Mouse (Mus musculus) midbrain, embryonic 14.5 days (tissue): ENCODE measurements around the gene Tll1. TPM values are rescaled to one million over a fixed set of nuclear protein-coding genes. Genes with fewer than 3 reads are reported as not detected.

ENCODE experiments used
- ATAC-seq: fragments of 200-750 bp; cut with Nextera tagmentation; 2 replicates; pipeline ENCODE4 v1.8.0; 2017; ENCODE audit warnings: moderate number of reproducible peaks, moderate library complexity; ENCODE audit not compliant: low FRiP score, low TSS enrichment
- DNase-seq: peaks from one replicate; pipeline ENCODE4 v3.0.0-alpha.2; 2015
- H3K27ac ChIP-seq: fragments of 300-500 bp; sonication (generic); replicated peaks from 2 replicates; pipeline ENCODE4 v1.5.1; 2014; ENCODE audit warnings: mild to moderate bottlenecking, low read depth, low read length, moderate library complexity
- H3K27me3 ChIP-seq: fragments of 300-500 bp; sonication (generic); 2 replicates; pipeline ENCODE4 v1.6.1; 2014; ENCODE audit warnings: low read length, control low read depth, mixed read lengths; ENCODE audit not compliant: control insufficient read depth, insufficient read depth
- H3K36me3 ChIP-seq: fragments of 300-500 bp; sonication (generic); 2 replicates; pipeline ENCODE4 v1.6.1; 2014; ENCODE audit warnings: low read length, control low read depth; ENCODE audit not compliant: control insufficient read depth, insufficient read depth
- H3K4me1 ChIP-seq: fragments of 300-500 bp; sonication (generic); 2 replicates; pipeline ENCODE4 v1.6.1; 2014; ENCODE audit warnings: mild to moderate bottlenecking, antibody characterized with exemption, low read length, control low read depth; ENCODE audit not compliant: control insufficient read depth, insufficient read depth
- H3K4me2 ChIP-seq: fragments of 300-500 bp; sonication (generic); 2 replicates; pipeline ENCODE4 v1.6.1; 2014; ENCODE audit warnings: mild to moderate bottlenecking, low read length, moderate library complexity
- H3K4me3 ChIP-seq: fragments of 300-500 bp; sonication (generic); replicated peaks from 2 replicates; pipeline ENCODE4 v1.5.1; 2014; ENCODE audit warnings: low read depth, low read length
- H3K9ac ChIP-seq: fragments of 300-500 bp; sonication (generic); replicated peaks from 2 replicates; pipeline ENCODE4 v1.6.1; 2014; ENCODE audit warnings: mild to moderate bottlenecking, low read length, moderate library complexity
- H3K9me3 ChIP-seq: fragments of 300-500 bp; sonication (generic); 2 replicates; pipeline ENCODE4 v1.6.1; 2016; ENCODE audit warnings: low read length, control low read depth, mixed read lengths; ENCODE audit not compliant: control insufficient read depth
- WGBS: fragments of 180-500 bp; shearing (Covaris S2); extraction: QIAGEN DNeasy Blood & Tissue Kit; methylation state at CpG from one replicate; pipeline ENCODE4 v1.1.7; 2014; 5-methylcytosine and 5-hydroxymethylcytosine counted together
- polyA plus RNA-seq: library from polyadenylated mRNA; unstranded; fragments of >200 nt; fragmentation: Nextera tagmentation; extraction: Ambion mirVana; gene quantifications from 2 replicates; pipeline ENCODE4 v1.2.1, GENCODE M21; 2014

Gene Tll1
- polyA plus RNA-seq, 1 experiment from 2014 or later: 4.2 TPM

DNA sequence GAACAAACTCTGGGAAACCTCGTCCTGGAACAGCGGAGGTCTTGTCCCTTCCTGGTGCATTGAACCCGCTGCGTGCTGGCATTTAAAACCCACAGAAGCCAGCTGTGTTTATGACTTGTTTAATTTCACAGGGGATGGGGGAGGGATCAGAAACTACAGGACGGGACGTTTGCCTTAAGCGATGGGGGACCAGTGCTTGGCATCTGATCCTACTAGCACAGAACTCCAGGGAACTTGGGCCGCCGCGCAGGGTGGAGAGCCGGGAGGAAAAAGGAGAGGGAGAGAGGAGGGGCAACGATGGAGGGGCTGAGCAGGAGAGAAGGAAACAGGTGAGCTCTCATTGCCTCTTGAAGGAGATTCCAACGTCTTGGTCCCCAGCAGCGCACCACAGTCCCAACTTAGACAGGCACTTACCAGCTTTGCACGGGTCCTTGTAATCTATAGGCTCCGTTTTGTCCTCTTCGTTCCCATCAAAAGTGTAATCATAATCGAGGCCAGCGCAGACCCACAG is 1.2 kb downstream of the Tll1 start:
- Histone ChIP-seq H3K27me3 (peaks cover 14% of the 10 kb centered on the region; the same call in 1 of the 2 replicates), H3K4me1 (peaks cover 7% of the 10 kb centered on the region; the same call in 1 of the 2 replicates), H3K9ac (peak overlapping the region; percentile 72), H3K36me3 (no peaks in the 10 kb centered on the region), H3K9me3 (no peaks in the 10 kb centered on the region), H3K27ac (peak overlapping the region; percentile 45; the same call in 1 of the 2 replicates), H3K4me3 (peak overlapping the region; percentile 70), H3K4me2 (peak overlapping the region; percentile 98)
- ATAC-seq (peak; percentile 18; the same call in 1 of the 2 replicates), DNase-seq (no peak)
- whole genome bisulfite sequencing: under 1% methylated on average over 19 of the region's 19 CpGs

DNA sequence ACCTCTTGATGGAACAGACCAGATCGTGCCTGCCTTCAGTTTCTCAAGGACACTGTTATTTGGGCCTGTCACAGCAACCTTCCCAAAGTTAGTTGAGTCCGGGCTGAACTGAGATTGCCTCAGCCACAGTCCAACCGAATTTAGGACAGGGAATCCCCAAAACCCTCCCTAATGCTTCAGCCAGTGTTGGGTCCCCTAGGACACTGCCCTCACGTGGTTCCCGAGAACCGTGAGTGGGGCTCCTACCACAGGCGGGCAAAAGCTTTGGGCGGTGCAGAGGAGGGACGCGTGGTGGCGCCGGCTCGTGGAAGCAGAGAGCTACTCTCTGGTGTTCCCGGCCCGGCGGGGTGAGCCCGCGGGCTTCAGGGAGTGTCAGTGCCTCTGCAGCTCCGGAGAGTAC is 1.9 kb downstream of the Tll1 start:
- Histone ChIP-seq H3K4me3 (peak overlapping the region; percentile 70), H3K9ac (no peak overlapping the region), H3K27ac (no peak overlapping the region), H3K4me2 (peak overlapping the region; percentile 98), H3K4me1 (peaks cover 7% of the 10 kb centered on the region; the same call in 1 of the 2 replicates), H3K36me3 (no peaks in the 10 kb centered on the region), H3K27me3 (peaks cover 14% of the 10 kb centered on the region; the same call in 1 of the 2 replicates), H3K9me3 (no peaks in the 10 kb centered on the region)
- ATAC-seq (peak; percentile 48), DNase-seq (peak; percentile 72)
- WGBS: 2% methylated on average over 19 of the region's 19 CpGs

DNA sequence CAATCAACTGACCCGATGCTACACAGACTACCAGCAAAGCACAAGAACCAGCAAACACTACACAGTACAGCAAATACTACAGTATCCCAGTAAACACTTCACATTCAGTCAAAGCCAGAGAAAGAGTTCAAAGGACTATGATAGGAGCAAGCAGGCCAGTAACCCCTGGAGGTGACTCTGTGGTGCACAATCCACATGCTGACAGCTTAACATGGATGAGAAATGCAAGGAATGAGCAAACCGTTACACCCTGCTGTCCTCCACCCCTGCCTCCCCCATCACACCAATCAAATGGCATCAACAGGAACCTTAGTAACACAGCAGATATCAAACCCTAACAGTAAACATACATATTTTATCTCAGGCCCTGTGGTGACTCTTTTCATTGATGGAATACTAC is 7.7 kb downstream of the Tll1 start:
- H3K27ac ChIP-seq: no peak overlapping the region
- 84% methylated on average over 2 of the region's 2 CpGs for WGBS
- ATAC-seq (no peak), DNase-seq (no peak)
- H3K4me2 ChIP-seq: no peak overlapping the region
- H3K9ac ChIP-seq: no peak overlapping the region
- H3K27me3 ChIP-seq: no peaks in the 10 kb centered on the region
- no peaks in the 10 kb centered on the region for H3K9me3 ChIP-seq
- no peaks in the 10 kb centered on the region for H3K36me3 ChIP-seq
- no peak overlapping the region for H3K4me3 ChIP-seq
- no peaks in the 10 kb centered on the region for H3K4me1 ChIP-seq

DNA sequence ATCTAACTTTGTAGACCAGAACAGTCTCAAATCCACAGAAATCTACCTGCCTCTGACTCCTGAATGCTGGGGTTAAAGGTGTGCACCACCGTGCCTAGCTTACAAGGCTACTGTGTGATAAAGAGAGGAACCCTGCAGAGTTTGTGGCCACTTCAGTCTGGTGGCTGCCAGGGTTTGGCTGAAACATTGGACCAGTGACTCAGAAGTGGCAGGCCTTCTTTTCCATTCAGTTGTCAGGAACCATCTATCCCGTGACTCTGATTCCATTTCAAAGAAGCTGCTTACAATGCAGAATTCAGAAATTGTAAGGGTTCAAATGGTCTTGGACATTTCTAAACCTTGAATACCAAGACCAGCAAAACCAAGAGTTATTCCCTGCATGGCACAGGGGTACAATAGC is 12.7 kb downstream of the Tll1 start:
- Histone ChIP-seq H3K27ac (no peak overlapping the region), H3K27me3 (no peaks in the 10 kb centered on the region), H3K9me3 (no peaks in the 10 kb centered on the region), H3K4me3 (no peak overlapping the region), H3K4me1 (no peaks in the 10 kb centered on the region), H3K4me2 (no peak overlapping the region), H3K36me3 (no peaks in the 10 kb centered on the region), H3K9ac (no peak overlapping the region)
- ATAC-seq (no peak), DNase-seq (no peak)
- WGBS: 39% methylated on average over 2 of the region's 2 CpGs

GRCm38 (mm10) chr8:64187881-64188280 is 18.2 kb downstream of the Tll1 start:
- WGBS: 46% methylated on average over 2 of the region's 2 CpGs
- no peak overlapping the region for H3K27ac ChIP-seq
- no peaks in the 10 kb centered on the region for H3K27me3 ChIP-seq
- no peak overlapping the region for H3K4me3 ChIP-seq
- DNase-seq: no peak
- no peak overlapping the region for H3K9ac ChIP-seq
- no peaks in the 10 kb centered on the region for H3K4me1 ChIP-seq
- no peaks in the 10 kb centered on the region for H3K36me3 ChIP-seq
- no peak for ATAC-seq
- H3K9me3 ChIP-seq: no peaks in the 10 kb centered on the region
- no peak overlapping the region for H3K4me2 ChIP-seq

DNA sequence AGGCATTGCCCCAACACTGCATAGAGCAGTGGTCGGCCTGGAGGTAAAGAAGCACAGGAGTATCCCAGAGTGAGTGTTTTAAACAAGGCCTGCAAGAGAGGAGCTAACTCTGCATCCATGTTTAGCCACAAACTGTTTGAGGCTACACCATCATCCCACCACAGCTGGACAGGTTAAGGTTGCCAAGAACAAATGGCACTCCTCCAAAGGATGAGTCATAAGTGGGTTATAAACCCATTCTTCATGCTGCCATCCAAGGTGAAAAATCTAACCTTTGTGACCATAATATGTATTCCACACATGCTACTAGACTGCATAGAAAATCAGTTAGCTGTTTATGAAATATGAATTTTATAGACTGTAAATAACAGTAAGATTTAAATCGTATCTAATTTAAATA is 29.1 kb downstream of the Tll1 start:
- 93% methylated on average over 2 of the region's 2 CpGs for WGBS
- Histone ChIP-seq H3K27ac (no peak overlapping the region), H3K36me3 (no peaks in the 10 kb centered on the region), H3K4me3 (no peak overlapping the region), H3K4me2 (no peak overlapping the region), H3K9me3 (no peaks in the 10 kb centered on the region), H3K9ac (no peak overlapping the region), H3K27me3 (no peaks in the 10 kb centered on the region), H3K4me1 (no peaks in the 10 kb centered on the region)
- ATAC-seq (no peak; the same call in 1 of the 2 replicates), DNase-seq (no peak)

DNA sequence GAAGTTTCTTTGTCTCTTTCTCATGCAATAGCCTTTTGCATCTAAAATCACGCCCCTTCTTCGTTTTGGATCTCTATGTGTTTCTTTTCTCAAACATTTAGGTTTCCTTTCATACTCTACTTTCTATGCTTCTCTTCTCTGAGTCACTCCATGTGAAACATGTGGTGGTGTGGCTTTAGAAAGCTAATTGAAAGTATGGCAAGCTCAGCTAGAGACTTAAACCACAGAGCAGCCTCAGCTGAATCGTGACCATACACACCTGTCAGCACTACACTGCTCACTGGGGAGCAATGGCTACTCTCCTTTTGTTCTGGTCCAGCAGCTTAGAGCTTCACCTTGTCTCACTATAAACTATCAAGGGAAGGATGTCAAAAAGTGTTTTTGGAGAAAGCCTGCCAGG is 31.2 kb downstream of the Tll1 start:
- Histone ChIP-seq H3K9ac (no peak overlapping the region), H3K36me3 (no peaks in the 10 kb centered on the region), H3K27ac (no peak overlapping the region), H3K4me2 (no peak overlapping the region), H3K4me3 (no peak overlapping the region), H3K27me3 (no peaks in the 10 kb centered on the region), H3K4me1 (no peaks in the 10 kb centered on the region), H3K9me3 (no peaks in the 10 kb centered on the region)
- 82% methylated on average over 3 of the region's 3 CpGs for WGBS
- DNase-seq (no peak), ATAC-seq (no peak)

- Histone ChIP-seq H3K27ac (no peak overlapping the region), H3K27me3 (no peaks in the 10 kb centered on the region), H3K9me3 (no peaks in the 10 kb centered on the region), H3K36me3 (no peaks in the 10 kb centered on the region), H3K4me2 (no peak overlapping the region), H3K4me1 (no peaks in the 10 kb centered on the region), H3K4me3 (no peak overlapping the region), H3K9ac (no peak overlapping the region)
- DNase-seq (no peak), ATAC-seq (no peak)
- WGBS: 69% methylated on average over 2 of the region's 2 CpGs
Observed at GRCm38 (mm10) chr8:64173759-64174158, 32.3 kb downstream of the Tll1 start.
